Mouse (Mus musculus) heart, postnatal 0 days (tissue): ENCODE data around the gene Clec1a.

Experiments
- CTCF ChIP-seq: IDR thresholded peaks from 2 replicates; pipeline ENCODE4 v1.5.1; 2016; ENCODE audit warnings: antibody characterized with exemption, control low read depth, low read depth
- EP300 ChIP-seq: IDR thresholded peaks from 2 replicates; pipeline ENCODE4 v1.6.1; 2016; ENCODE audit warnings: antibody characterized with exemption, low read depth

- TF ChIP-seq CTCF (no peak), EP300 (no peak)
These were observed 15.8 kb downstream of the Clec1a start for GRCm38 (mm10) chr6:129436025-129436424.
